Mouse (Mus musculus) C2C12 (cell line): Measurements from ENCODE around the gene Kalrn.

Experiments
- CEBPB ChIP-seq: IDR thresholded peaks from one replicate; pipeline ENCODE4 v1.6.1; 2011; ENCODE audit warnings: low read depth, mild to moderate bottlenecking, control low read depth, moderate library complexity
- CTCF ChIP-seq: IDR thresholded peaks from one replicate; pipeline ENCODE4 v1.5.1; 2011; ENCODE audit not compliant: control insufficient read depth, insufficient read depth, insufficient read length
- MYOG ChIP-seq: IDR thresholded peaks from one replicate; pipeline ENCODE4 v1.6.1; 2011; ENCODE audit not compliant: control insufficient read depth, insufficient read length; ENCODE audit errors: extremely low read depth
- USF1 ChIP-seq: IDR thresholded peaks from one replicate; pipeline ENCODE4 v1.6.1; 2011; ENCODE audit warnings: low read depth, mild to moderate bottlenecking, control low read depth, moderate library complexity

GRCm38 (mm10) chr16:34456314-34456713 is 117.0 kb downstream of the Kalrn start:
- TF ChIP-seq CEBPB (no peak), USF1 (no peak), MYOG (no peak), CTCF (no peak)
